Mouse (Mus musculus): ENCODE data around the gene Gbp5. TPM values are rescaled to one million over a fixed set of nuclear protein-coding genes. Genes with fewer than 3 reads are reported as not detected.
"Not testable (repeated sequence)": the region's sequence is repeated elsewhere in the genome, so short reads cannot be mapped to it uniquely, and the experiment has no call there.

The Gbp5 gene
- polyA plus RNA-seq, 1 experiment from 2014 or later = not detected

GRCm38 (mm10) chr3:142555623-142556022, 61.8 kb downstream of the Gbp5 start:
- Histone ChIP-seq H3K9me3 (replicated peaks) (no peaks in the 10 kb centered on the region), H3K27me3 (ENCODE audit: low read depth, poor library complexity, severe bottlenecking) (no peaks in the 10 kb centered on the region), H3K4me3 (no peak overlapping the region), H3K27ac (replicated peaks) (no peak overlapping the region), H3K36me3 (no peaks in the 10 kb centered on the region), H3K4me1 (peaks cover 8% of the 10 kb centered on the region)
- WGBS = 91% methylated on average over 11 of the region's 11 CpGs
- DNase-seq (ENCODE audit: low spot score) = no peak

GRCm38 (mm10) chr3:142559632-142560228, 66.0 kb downstream of the Gbp5 start, which contains the start of gene Gbp3:
TSS of gene Gbp3 (plus strand) at chr3:142560026.
- no peak for DNase-seq (ENCODE audit: low spot score)
- WGBS = 63% methylated on average over 3 of the region's 3 CpGs
- Histone ChIP-seq H3K4me3 (peak within 1 kb of the TSS; percentile 41), H3K36me3 (no peaks in the 10 kb centered on the region), H3K9me3 (replicated peaks) (no peaks in the 10 kb centered on the region), H3K4me1 (peaks cover 8% of the 10 kb centered on the region), H3K27ac (replicated peaks) (no peak within 1 kb of the TSS), H3K27me3 (ENCODE audit: low read depth, poor library complexity, severe bottlenecking) (no peaks in the 10 kb centered on the region)

GRCm38 (mm10) chr3:142560296-142560948, 66.6 kb downstream of the Gbp5 start:
- Histone ChIP-seq H3K4me3 (peak overlapping the region; percentile 41), H3K27me3 (ENCODE audit: low read depth, poor library complexity, severe bottlenecking) (no peaks in the 10 kb centered on the region), H3K36me3 (no peaks in the 10 kb centered on the region), H3K27ac (replicated peaks) (no peak overlapping the region), H3K9me3 (replicated peaks) (no peaks in the 10 kb centered on the region), H3K4me1 (peaks cover 8% of the 10 kb centered on the region)
- WGBS = 25% methylated on average over 12 of the region's 12 CpGs
- DNase-seq (ENCODE audit: low spot score) = peak; percentile 84

- H3K27ac ChIP-seq (replicated peaks) = no peak overlapping the region
- WGBS = 88% methylated on average over 14 of the region's 14 CpGs
Measured at GRCm38 (mm10) chr3:142561045-142561646, 67.4 kb downstream of the Gbp5 start.

GRCm38 (mm10) chr3:142561666-142562065, 67.9 kb downstream of the Gbp5 start:
- 83% methylated on average over 7 of the region's 7 CpGs for WGBS
- Histone ChIP-seq H3K27ac (replicated peaks) (no peak overlapping the region), H3K4me3 (no peak overlapping the region), H3K9me3 (replicated peaks) (no peaks in the 10 kb centered on the region), H3K27me3 (ENCODE audit: low read depth, poor library complexity, severe bottlenecking) (no peaks in the 10 kb centered on the region), H3K36me3 (no peaks in the 10 kb centered on the region), H3K4me1 (peaks cover 8% of the 10 kb centered on the region)
- no peak for DNase-seq (ENCODE audit: low spot score)

More at GRCm38 (mm10) chr3:142561045-142561646, 67.4 kb downstream of the Gbp5 start:
- DNase-seq (ENCODE audit: low spot score) = no peak
- H3K4me3 ChIP-seq = no peak overlapping the region
- H3K4me1 ChIP-seq = peaks cover 8% of the 10 kb centered on the region
- H3K9me3 ChIP-seq (replicated peaks) = no peaks in the 10 kb centered on the region
- no peaks in the 10 kb centered on the region for H3K27me3 ChIP-seq (ENCODE audit: low read depth, poor library complexity, severe bottlenecking)
- no peaks in the 10 kb centered on the region for H3K36me3 ChIP-seq

- H3K4me3 ChIP-seq; H3K36me3 ChIP-seq; H3K27ac ChIP-seq (replicated peaks); H3K9me3 ChIP-seq (replicated peaks); H3K27me3 ChIP-seq (ENCODE audit: low read depth, poor library complexity, severe bottlenecking); H3K4me1 ChIP-seq; DNase-seq (ENCODE audit: low spot score): not testable (repeated sequence)
- WGBS = 81% methylated on average over 5 of the region's 5 CpGs
Measured at GRCm38 (mm10) chr3:142567490-142567889, 73.7 kb downstream of the Gbp5 start.

- Histone ChIP-seq H3K36me3 (no peaks in the 10 kb centered on the region), H3K4me3 (no peak overlapping the region)
- 92% methylated on average over 4 of the region's 4 CpGs for WGBS
Measured at GRCm38 (mm10) chr3:142570738-142571137, 77.0 kb downstream of the Gbp5 start.

More at GRCm38 (mm10) chr3:142570738-142571137, 77.0 kb downstream of the Gbp5 start:
- H3K4me1 ChIP-seq = no peaks in the 10 kb centered on the region
- no peak for DNase-seq (ENCODE audit: low spot score)
- no peaks in the 10 kb centered on the region for H3K9me3 ChIP-seq (replicated peaks)
- H3K27me3 ChIP-seq (ENCODE audit: low read depth, poor library complexity, severe bottlenecking) = no peaks in the 10 kb centered on the region
- no peak overlapping the region for H3K27ac ChIP-seq (replicated peaks)

Other genes with a start within 250 kb of the Gbp5 start
- gene Pdlim5, start 98.3 kb upstream of the Gbp5 start, polyA plus RNA-seq (2016; fragmentation: Nextera tagmentation; extraction: Ambion mirVana) = 19.7 and 20.2 TPM in 2 replicates
- 0.88 and 1.8 TPM in 2 replicates for gene Gbp7, start 36.4 kb downstream of the Gbp5 start, polyA plus RNA-seq (2016; fragmentation: Nextera tagmentation; extraction: Ambion mirVana)
- 0.29 and 0.43 TPM in 2 replicates for gene Gbp3, start 66.0 kb downstream of the Gbp5 start, polyA plus RNA-seq (2016; fragmentation: Nextera tagmentation; extraction: Ambion mirVana)
- gene Gbp2b, start 100.9 kb downstream of the Gbp5 start, polyA plus RNA-seq (2016; fragmentation: Nextera tagmentation; extraction: Ambion mirVana) = not detected in 2 replicates
- gene Gbp2, start 126.6 kb downstream of the Gbp5 start, polyA plus RNA-seq (2016; fragmentation: Nextera tagmentation; extraction: Ambion mirVana) = 0.07 and 0.21 TPM in 2 replicates
- 8.4 and 8.7 TPM in 2 replicates for gene Kyat3, start 207.1 kb downstream of the Gbp5 start, polyA plus RNA-seq (2016; fragmentation: Nextera tagmentation; extraction: Ambion mirVana)